Mouse (Mus musculus): ENCODE measurements around the gene Nrtn.

DNA sequence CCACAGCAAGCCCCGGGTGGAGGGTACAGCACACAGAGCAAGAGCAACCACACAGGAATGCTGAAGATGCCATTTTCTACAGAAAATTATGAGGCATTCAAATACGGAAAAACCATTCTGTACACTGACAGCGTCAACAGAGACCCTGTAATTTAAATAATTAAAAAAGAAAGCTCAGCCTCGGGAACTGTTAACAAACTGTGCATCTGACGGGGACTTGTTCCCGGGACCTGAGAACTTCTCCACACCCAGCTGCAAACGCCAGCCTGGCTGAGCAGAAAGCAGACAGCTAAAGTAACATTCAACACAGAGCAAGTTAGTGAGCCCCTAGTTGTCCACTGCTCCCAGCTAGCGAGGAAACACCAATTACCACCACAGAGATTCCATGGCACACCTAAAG, 44.7 kb upstream of the Nrtn start:
- no peak for TF ChIP-seq CTCF (IDR thresholded peaks at IDR 0.05; ENCODE audit: control insufficient read depth, insufficient read depth, low read length)
- no peak for TF ChIP-seq POLR2A (IDR thresholded peaks at IDR 0.05; ENCODE audit: borderline replicate concordance, control insufficient read depth, low read depth, low read length)
